Mouse (Mus musculus) layer of hippocampus, adult 18-20 months (tissue): Measurements from ENCODE around the gene Plcl1. TPM values are rescaled to one million over a fixed set of nuclear protein-coding genes. Genes with fewer than 3 reads are reported as not detected.

Experiments
- DNase-seq, 2 experiments: peaks; one replicate each; pipeline ENCODE4 v3.0.0; 2022; ENCODE audit warnings: low spot score in 2 of 2
- total RNA-seq, 2 experiments: library from RNA; stranded (reverse); gene quantifications; 2 replicates each; pipeline ENCODE4 v1.2.3; 2021

Plcl1 gene
- total RNA-seq, 2 experiments from 2014 or later: 31.0 to 33.7 TPM

DNA sequence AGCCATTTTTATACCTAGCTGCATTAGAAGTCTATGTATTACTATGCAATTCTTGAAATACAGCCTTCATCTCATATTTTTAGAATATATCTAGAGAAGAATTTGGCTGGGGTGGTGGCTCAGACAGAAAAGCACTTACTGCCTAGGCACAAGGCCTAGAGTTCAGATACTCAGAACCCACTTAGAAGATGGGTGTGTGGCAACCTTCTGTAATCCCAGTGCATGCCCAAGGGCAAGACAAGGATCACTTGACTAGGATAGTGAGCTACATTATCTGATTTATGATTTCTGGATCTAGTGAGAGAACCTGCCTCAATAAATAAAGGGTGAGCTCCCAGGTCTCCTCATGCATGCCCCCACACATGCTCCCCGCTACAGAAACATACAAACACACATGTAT, 294.3 kb downstream of the Plcl1 start:
- no peak for DNase-seq

DNA sequence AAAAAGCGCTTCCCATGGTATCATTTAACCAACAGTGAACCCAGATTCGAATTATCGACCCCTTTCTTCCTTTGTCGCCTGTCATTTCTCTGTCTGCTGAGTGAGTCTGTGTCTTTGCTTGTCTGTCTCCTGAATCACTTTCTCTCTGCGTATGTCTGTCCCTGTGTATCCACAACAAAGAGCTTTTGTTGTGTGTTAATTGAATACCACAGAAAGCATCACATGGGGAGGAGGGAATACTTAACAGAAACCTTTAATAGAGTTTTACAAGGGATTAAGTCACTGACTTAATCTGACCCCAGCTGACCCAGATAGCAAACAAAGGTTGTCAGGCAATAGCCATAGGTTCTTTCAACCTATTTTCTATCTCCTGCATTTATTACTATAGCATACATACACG, 295.0 kb downstream of the Plcl1 start:
- DNase-seq: no peak

DNA sequence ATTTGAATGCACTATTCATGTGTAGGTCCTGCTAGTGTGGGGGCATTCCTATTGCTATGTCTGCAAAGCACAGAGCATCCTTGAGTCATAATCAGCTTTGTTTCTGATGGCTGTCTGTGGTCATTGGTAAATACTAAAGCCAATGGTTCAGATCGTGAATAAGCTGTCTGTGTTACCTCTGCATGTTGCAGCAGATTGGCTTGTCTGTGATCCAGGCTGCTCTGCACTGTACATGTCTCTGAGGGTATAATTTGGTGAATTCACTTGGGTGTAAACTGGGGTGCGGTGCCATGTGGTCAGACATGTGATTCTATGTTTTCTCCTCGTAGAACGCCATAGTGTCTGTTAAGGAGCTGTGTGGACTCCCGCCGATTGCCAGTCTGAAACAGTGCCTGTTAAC, 295.9 kb downstream of the Plcl1 start:
- DNase-seq: no peak

DNA sequence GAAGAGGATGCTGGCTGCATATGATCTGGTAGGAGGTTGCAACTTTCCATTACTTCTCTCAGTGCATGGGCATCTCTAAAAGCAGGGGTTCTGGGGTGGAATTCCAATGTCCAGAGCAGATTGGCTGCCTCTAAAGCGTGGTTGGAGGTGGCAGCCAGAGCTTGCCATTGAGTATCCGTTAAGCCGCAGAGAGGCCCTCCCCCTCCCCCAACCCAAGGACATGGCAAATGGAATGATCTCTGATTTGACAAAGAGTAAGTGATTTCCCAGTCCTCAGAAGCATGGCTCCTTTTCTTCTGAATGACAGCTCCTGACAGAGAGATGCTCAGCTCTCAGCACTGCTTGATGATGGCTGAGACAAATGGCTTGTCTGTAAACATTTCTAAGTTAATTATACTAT, 296.4 kb downstream of the Plcl1 start:
- DNase-seq: no peak

DNA sequence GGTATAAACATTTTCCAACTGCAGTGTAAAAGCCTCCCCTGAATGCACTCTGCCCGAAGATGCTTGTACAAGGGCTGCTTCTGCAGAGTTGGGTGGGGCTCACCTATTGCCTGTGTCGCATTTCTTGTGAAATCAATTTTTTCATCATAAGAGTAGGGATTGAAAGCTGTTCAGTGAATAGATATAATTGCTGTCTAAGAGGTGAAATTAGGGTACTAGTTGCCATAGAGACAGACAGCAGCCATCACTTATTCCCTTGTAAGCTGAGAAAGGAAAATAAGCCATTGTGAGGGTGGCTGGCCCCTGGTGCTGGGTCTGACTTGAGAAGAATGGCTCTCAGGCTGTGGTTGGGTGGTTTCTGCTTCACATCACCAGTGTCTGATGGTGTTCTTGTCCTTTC, 299.0 kb downstream of the Plcl1 start:
- no peak for DNase-seq

DNA sequence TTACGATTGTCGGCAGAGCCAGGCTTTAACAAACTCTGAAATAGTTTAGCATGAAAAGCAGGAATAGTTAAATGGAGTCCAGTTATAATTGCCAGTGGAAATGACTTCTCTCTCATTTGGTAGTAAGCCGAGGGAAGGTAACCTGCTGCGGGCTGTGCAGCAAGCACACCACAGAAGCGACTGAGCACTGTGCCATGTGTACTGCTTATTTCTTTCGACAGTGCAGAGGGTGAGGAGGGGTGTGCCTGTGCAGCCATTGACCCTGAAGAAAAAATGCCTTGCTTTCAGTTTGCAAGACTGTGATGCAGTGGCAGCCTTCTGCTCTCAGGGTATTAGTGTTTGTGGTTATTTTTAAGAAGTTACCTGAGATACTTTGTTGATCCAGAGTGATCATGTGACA, 299.5 kb downstream of the Plcl1 start:
- no peak for DNase-seq

DNA sequence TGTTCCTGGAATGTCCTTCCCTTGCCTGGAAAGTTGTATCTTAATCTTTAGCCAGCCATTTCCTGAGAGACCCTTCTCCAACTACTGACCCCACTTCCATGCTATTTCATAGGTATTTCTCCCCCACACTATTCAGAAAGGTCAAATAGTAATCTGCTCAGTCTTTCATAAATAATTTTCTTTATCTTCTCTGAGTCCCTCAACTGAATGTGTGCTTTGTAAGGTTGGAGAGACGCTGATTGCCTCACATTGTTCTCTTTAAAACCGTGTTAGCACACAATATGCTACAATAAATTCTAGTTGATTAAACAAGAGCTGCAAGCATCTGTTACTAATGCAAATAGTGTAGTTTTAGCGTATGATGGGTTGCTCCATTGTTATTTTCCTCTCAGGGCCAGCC, 300.0 kb downstream of the Plcl1 start:
- DNase-seq: no peak

DNA sequence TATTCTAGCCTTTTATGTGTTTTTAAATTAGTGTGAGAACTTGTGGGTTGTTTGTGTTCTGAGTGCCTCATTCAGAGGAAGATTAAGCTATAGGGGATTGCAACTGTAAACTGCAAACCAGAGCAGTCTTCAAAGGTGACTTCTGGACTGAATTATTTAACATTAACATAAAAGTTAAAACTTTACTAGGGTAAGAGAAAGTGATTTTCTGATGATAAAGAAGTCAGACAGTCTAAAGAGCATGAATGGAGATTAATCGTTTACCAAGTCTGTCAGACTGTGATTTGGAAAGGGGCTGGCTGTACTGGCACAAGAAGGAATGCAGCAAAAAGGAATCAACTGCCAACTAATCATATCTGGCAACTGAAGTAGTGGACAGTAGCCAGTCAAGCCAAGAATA, 301.2 kb downstream of the Plcl1 start:
- DNase-seq: no peak

DNA sequence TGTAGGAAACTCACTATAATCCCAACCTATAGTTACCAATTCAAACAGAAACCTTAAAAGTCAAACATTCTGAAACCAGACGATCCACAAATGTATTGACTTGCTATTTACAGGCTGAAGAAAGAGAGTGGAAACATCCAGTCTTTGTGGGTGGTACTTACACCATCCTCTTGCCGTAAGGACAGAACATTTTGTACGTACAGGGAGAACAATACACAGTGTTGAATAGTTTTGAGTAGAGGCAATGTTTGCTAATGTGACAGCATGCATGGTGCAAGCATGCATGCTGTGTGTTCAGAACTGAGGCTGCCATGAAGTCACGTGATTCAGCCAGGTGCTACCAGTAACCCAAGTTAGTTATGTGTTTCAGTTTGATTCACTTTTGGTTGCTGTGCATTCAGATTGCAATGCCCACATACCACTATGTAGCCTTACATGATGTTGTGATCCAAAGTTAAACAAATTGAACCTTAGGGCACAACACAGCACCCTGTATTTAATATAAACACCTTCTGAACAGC, 311.6 kb downstream of the Plcl1 start:
- DNase-seq: peak in 1 of 2 experiments; percentile 41

DNA sequence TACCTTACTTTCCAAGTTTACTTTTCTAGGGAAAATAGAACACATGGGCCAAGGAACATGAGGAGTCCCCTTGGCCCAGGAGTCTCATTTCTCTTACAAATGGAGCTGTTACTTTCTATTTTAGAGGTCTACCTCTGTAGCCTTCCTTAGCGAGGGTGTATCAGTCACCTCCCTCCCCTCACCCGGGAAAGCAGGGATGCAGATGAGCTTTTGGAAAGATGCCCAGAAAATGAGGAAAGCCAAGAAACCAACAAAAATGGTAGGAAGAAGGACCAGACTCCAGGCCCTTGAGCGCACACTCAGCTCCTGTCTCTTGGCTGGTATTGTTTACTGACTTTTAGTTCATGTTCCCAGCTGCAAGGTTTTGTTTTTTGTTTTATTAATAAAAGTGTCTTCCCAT, 319.7 kb downstream of the Plcl1 start:
- DNase-seq: no peak

DNA sequence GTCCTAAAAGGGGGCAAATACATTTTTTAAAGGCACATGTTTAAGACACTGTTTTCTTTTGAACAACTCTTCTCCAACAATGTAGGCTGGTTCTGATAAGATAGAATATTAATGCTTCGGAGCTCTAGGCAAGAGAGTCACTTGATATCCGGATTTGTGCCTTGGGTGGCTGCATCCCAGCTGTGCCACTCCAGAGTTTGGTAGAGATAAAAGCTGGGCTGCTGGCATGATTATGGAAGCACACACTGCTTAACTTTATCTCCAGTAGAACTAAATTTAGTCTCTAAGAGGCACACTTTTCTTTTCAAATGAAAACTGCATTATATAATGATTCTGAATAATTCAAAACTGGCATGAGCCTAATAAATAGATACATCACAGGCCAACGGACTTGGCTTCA, 323.6 kb downstream of the Plcl1 start:
- no peak for DNase-seq

DNA sequence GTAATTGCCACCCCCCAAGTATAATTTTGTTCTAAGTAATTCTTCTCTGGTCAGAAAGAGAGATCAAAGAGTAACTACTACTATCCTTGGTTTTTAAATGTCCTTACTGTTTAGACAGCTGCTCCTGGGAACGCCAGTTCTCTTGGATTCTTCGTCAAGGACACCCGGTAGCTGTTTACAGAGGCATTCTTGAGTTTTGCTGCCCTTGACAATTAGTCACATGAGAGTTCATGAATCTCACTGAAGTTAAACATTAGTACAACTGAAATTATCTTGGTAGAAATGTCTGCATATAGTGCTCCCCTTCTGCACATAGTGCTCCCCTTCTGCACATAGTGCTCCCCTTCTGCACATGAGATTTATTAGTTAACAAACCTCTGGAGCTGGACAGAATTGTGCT, 327.2 kb downstream of the Plcl1 start:
- DNase-seq: no peak

DNA sequence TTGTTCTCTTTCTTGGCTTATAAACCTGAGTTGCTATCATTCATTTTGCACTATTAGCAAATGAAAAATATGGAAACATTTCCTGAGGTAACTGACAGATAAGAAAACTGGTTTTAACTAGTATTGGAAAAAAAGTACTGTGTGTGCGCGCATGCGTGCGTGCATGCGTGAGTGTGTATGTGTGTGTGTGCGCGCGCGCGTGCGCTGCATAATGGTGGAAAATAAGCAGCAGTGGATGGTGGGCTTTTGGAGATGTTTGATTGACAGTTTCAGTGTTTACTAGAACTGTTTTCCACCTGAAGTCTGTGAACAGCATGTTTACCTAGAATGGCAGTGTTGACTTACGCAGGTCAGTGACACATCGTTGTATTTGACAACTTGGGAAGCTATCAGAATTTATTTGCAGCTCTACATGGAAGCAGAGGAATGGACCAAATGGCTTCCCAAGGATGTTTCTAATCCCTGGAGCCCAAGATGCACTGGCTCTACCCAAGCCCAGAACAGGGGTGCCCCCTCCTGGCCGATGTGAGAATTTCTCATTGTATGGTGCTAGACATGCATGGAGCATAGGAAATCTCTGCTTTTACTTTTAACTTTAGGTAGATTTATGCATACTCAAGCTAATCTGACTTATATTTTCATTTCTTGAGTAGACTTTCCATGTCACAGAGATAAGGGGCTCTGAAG, 330.5 kb downstream of the Plcl1 start:
- DNase-seq: peak; percentile 64 to 89

DNA sequence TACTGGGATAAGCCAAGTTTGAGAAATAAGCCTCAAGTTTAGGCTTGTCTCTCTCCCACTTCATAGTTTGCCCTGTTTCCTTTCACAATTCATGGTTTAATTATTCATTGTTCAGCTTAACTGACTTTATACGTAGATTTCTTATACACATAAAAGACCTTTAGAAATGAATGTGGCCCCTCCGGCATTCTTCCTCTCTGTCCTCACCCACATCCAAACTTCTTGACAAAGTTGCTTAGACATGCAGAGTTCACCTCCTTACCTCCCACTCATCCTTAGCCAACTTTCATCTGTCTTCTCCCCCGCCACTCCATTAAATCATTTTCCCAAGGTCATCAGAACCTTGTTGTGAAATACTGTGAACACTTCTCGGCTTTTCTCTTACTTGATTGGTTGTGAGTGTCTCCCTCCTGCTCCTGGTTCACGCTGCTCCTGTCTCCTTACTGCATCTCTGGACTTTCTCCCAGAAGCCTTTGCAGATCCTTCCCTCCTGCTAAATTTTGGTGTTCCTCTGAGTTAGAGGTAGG, 331.1 kb downstream of the Plcl1 start:
- DNase-seq: no peak

DNA sequence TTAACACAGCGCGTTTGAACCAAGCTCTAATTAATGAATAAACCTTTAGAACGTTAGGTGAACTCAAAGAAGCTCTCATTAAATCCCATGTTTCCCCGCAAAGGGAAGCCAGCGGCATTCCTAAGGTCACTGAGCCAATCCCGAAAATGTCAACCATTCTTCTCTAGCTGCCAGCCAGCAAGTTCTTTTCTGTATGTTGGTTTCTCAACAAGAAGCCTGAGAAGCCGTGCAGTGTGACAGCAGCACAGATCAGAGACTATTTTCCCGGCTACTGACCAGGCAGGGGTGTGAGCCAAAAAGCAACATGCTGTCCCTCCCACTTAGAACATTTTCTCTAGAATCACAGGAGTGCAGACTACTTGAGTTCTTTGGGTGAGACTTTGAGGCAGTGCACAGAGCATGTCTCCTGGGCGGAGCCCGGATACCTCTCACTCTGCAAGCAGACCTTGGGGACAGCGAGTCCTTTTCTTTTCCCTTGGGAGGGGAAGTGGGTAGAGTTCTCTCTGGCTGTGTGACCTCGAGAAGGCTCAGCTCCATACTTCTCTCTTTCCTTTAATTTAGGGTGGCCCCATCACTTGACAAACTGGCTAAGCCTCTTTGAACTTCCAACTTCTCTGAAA, 333.1 kb downstream of the Plcl1 start:
- DNase-seq: no peak

DNA sequence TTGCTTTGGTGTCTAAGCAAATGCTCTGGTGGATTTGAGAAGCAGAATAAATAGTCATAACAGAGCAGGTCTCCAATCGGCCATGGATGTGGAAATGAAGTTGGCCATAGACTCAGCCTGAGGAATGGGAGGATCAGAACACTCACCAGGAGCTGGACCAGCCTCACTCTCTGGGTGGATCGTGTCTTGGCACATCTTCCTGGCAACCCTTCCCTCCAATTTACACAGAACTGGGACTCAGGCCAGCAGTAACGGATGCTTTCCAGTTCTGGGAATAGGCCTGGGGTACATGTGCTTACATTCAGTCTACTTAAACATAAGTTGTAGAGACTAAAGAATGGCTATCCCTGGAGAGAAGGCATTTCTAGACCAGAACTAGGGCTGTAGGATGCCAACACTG, 336.2 kb downstream of the Plcl1 start:
- DNase-seq: peak; percentile 13 to 55

DNA sequence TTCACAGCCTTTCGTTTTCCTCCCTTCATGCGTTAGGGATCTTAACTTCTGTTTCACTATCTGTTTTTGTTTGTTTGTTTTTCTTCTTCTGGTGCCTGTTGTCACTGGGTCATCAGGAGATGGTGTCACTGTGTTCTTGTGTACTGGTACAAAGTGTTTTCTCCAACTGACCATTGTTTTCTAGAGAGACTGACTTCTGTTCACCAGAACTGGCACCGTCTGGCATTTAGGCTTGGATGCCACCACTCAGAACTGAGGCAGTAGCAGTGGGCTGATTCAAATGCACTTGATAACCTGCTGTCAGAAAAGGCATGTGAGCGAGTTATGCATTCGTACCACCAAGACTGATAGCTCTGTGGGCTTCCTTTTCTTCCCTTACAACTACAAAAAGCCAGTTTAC, 342.8 kb downstream of the Plcl1 start:
- DNase-seq: peak in 1 of 2 experiments; percentile 62

DNA sequence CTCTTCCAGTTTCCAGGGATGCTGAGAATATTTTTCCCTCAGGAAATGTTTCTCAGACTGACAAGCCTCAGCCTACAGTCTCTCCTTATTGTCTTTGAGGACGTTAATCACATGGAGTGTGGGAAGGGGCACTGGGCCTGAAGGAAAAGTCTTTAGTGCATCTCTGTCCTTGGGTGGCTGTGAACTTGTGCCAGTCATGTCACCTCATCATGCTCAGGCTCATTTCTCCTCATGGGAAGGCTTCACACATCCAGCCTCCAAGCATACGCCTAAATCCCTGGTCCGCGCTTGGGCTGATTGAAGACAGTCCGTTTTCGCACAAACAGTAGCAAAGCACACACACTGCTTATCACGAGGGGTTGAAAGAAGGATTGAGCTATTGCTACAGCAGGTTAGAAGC, 344.0 kb downstream of the Plcl1 start:
- no peak for DNase-seq

DNA sequence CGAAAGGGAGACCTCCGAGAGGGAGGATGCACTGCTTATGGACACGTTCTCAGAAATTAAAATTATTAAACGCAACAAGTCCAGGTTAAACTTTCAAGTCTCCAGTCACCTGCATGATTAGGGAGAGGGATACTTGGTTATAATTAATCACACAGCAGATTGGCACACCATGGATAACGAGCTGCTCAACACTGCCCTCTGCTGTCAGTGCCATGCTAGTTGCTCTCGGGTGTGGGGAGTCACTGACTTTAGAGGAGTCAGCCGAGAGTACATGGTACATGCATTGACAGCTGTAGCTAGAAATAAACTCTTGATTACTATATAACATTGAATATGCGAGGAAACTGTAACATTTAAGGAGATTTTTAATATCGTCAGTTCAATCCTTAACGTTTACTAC, 350.0 kb downstream of the Plcl1 start:
- peak; percentile 39 to 70 for DNase-seq

DNA sequence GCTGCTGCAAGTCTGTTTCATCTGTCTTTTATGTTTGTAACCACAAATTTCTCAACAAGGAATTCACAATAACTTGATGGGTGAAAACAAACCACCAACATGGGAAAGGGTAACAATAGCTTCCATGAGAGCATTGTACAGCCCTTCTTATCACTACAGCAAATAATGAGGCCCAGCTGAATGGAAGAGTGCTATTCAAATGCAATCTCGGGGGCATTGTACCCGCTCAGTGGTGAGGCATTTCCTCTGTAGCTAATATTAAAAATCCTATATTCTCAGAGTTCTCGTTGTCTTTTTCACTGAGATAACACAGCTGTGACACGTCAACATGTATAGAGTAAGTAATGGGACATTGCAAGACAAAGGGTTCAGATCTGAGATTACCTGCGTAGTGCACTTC, 356.6 kb downstream of the Plcl1 start:
- no peak for DNase-seq

DNA sequence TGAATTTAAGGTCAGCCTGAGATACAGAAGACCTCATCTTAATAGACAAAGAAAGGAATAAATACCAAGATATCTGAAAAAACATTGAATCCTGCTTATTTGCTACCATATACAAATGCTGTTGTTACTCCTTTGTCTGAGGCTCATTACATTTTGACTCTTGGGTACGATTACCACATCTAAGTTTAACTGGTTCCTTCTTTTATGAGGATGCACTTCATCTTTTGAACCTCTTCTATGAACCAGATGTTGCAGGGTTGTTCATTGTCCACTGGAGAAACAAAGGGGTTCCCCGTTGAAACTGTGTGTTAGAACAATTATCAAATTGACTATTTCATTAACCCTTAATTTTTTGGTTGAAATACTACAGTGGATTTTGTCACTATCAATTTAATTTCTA, 357.4 kb downstream of the Plcl1 start:
- no peak for DNase-seq

DNA sequence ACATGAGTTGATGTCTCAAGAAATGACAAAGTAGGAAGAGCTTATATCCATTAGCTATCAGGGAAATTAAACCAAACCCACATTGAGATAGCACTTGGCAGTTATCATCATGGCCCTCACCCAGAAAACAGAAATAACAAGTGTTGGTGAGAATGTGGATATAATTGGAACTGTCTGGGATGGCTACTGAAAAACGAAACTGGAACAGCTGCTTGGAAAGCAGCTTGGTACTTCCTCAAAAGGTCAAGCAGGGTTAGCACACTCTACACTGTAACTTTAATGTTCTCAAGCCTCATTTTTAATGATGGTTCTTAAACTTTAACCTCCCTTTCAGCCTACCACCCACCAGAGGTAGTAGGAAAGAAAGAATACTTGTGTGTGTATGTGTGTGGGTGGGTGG, 361.0 kb downstream of the Plcl1 start:
- DNase-seq: no peak
